Mouse (Mus musculus): ENCODE data around the gene Apoc3.

The Apoc3 gene

GRCm38 (mm10) chr9:46196699-46197169 lies 38.7 kb downstream of the Apoc3 start:
- DNase-seq (ENCODE audit: low spot score in 2 of 2), result no peak

- no peak for DNase-seq (ENCODE audit: low spot score in 2 of 2)
Observed at GRCm38 (mm10) chr9:46194809-46195208, 40.6 kb downstream of the Apoc3 start.

GRCm38 (mm10) chr9:46192642-46193041 lies 42.8 kb downstream of the Apoc3 start:
- no peak for DNase-seq (ENCODE audit: low spot score in 2 of 2)

GRCm38 (mm10) chr9:46191644-46192043 lies 43.8 kb downstream of the Apoc3 start:
- no peak for DNase-seq (ENCODE audit: low spot score in 2 of 2)

GRCm38 (mm10) chr9:46191234-46191633 lies 44.2 kb downstream of the Apoc3 start:
- DNase-seq (ENCODE audit: low spot score in 2 of 2), result no peak

- no peak for DNase-seq (ENCODE audit: low spot score in 2 of 2)
Observed at GRCm38 (mm10) chr9:46189381-46189780, 46.1 kb downstream of the Apoc3 start.

GRCm38 (mm10) chr9:46188956-46189355 lies 46.5 kb downstream of the Apoc3 start:
- DNase-seq (ENCODE audit: low spot score in 2 of 2), result no peak

GRCm38 (mm10) chr9:46188370-46188769 lies 47.1 kb downstream of the Apoc3 start:
- no peak for DNase-seq (ENCODE audit: low spot score in 2 of 2)

GRCm38 (mm10) chr9:46186387-46186786 lies 49.0 kb downstream of the Apoc3 start:
- no peak for DNase-seq (ENCODE audit: low spot score in 2 of 2)

- DNase-seq (ENCODE audit: low spot score in 2 of 2), result no peak
Observed at GRCm38 (mm10) chr9:46185191-46185590, 50.2 kb downstream of the Apoc3 start.

GRCm38 (mm10) chr9:46184542-46184941 lies 50.9 kb downstream of the Apoc3 start:
- DNase-seq (ENCODE audit: low spot score in 2 of 2), result no peak

All from spleen, postnatal 4 days (tissue).